Comparison of ENCODE assay signal across 25 mouse cellular contexts in genomic region chr10:7060326-7060725, GRCm38 (mm10). TPM values are rescaled to one million over a fixed set of nuclear protein-coding genes. Genes with fewer than 3 reads are reported as not detected.
DNase-seq lines count a peak whose midpoint lies in the region; ATAC-seq lines count a peak whose summit lies in the region.
"Had no signal": no experiment of that assay in that cellular context is flagged by ENCODE, and none has a peak within 500 bp of the region (broad histone marks: within the 10 kb centered on the region; RNA-seq: fewer than 3 reads in every experiment).

No protein-coding gene starts in this region.

- H3K9me3 ChIP-seq in kidney, embryonic 16.5 days (ENCODE audit: low read length) = no peaks in the 10 kb centered on the region
- H3K9me3 ChIP-seq in kidney, embryonic 15.5 days (replicated peaks) = no peaks in the 10 kb centered on the region
- H3K9me3 ChIP-seq: embryonic facial prominence, embryonic 13.5 days; embryonic facial prominence, embryonic 15.5 days; forebrain, embryonic 10.5 days; forebrain, embryonic 12.5 days; G1E had no signal

- ATAC-seq in kidney, embryonic 16.5 days (ENCODE audit: low FRiP score, low TSS enrichment) = peak; percentile 73; the same call in 1 of the 2 replicates
- ATAC-seq in kidney, embryonic 15.5 days (replicated peaks; ENCODE audit: low FRiP score) = no peak
- no peak for ATAC-seq in megakaryocyte progenitor cell, adult 5-6 weeks (replicated peaks; ENCODE audit: poor library complexity)
- ATAC-seq: activated CD4-positive, CD25-positive, alpha-beta regulatory T cell, adult 4 months; forebrain, embryonic 14.5 days; forebrain, embryonic 16.5 days had no signal

- no peaks in the 10 kb centered on the region for H3K36me3 ChIP-seq in kidney, embryonic 16.5 days (ENCODE audit: insufficient read depth, low read length)
- no peaks in the 10 kb centered on the region for H3K36me3 ChIP-seq in kidney, embryonic 15.5 days
- H3K36me3 ChIP-seq: embryonic facial prominence, embryonic 13.5 days; embryonic facial prominence, embryonic 15.5 days; forebrain, embryonic 10.5 days; forebrain, embryonic 12.5 days; G1E had no signal

- no peak overlapping the region for H3K27ac ChIP-seq in kidney, embryonic 16.5 days (ENCODE audit: low read length)
- no peak overlapping the region for H3K27ac ChIP-seq in kidney, embryonic 15.5 days
- H3K27ac ChIP-seq: embryonic facial prominence, embryonic 13.5 days; embryonic facial prominence, embryonic 15.5 days; forebrain, embryonic 10.5 days; forebrain, embryonic 12.5 days had no signal

- H3K9ac ChIP-seq in kidney, embryonic 16.5 days (replicated peaks; ENCODE audit: low read length) = no peak overlapping the region
- H3K9ac ChIP-seq in kidney, embryonic 15.5 days = no peak overlapping the region
- H3K9ac ChIP-seq: embryonic facial prominence, embryonic 13.5 days; embryonic facial prominence, embryonic 15.5 days; forebrain, embryonic 12.5 days had no signal

- peaks cover 4% of the 10 kb centered on the region; the same call in 1 of the 2 replicates for H3K4me1 ChIP-seq in kidney, embryonic 16.5 days (ENCODE audit: insufficient read depth, low read length)
- 0 out of 2 replicates have a peak, but pooled peaks cover 2% of the 10 kb centered on the region for H3K4me1 ChIP-seq in kidney, embryonic 15.5 days
- H3K4me1 ChIP-seq: embryonic facial prominence, embryonic 13.5 days; embryonic facial prominence, embryonic 15.5 days; forebrain, embryonic 10.5 days; forebrain, embryonic 12.5 days had no signal

- H3K27me3 ChIP-seq in kidney, embryonic 16.5 days (ENCODE audit: insufficient read depth, low read length) = no peaks in the 10 kb centered on the region
- no peaks in the 10 kb centered on the region for H3K27me3 ChIP-seq in kidney, embryonic 15.5 days
- H3K27me3 ChIP-seq: embryonic facial prominence, embryonic 13.5 days; embryonic facial prominence, embryonic 15.5 days; forebrain, embryonic 12.5 days had no signal

- DNase-seq in A20 (ENCODE audit: low read depth, low spot score) = peak; percentile 36
- peak; percentile 39 for DNase-seq in Muller cell, postnatal 12 days (ENCODE audit: inconsistent ontology term)
- no peak for DNase-seq in spleen, postnatal 10 days (ENCODE audit: low spot score in 2 of 2)
- DNase-seq: adrenal gland, adult 8-10 months; adrenal gland, postnatal 14 days; adrenal gland, postnatal 36 days; cerebellum, adult 11-12 months; cerebellum, adult 2 months; cerebellum, adult 9-10 months; cerebellum, postnatal 10 days; cerebellum, postnatal 36 days; embryo, embryonic 11 days had no signal

- no peak overlapping the region for H3K4me2 ChIP-seq in kidney, embryonic 16.5 days (replicated peaks; ENCODE audit: low read depth, low read length)
- no peak overlapping the region for H3K4me2 ChIP-seq in kidney, embryonic 15.5 days
- H3K4me2 ChIP-seq: embryonic facial prominence, embryonic 13.5 days; embryonic facial prominence, embryonic 15.5 days; forebrain, embryonic 12.5 days had no signal

- H3K4me3 ChIP-seq in kidney, embryonic 16.5 days (ENCODE audit: low read length) = no peak overlapping the region
- no peak overlapping the region for H3K4me3 ChIP-seq in kidney, embryonic 15.5 days (replicated peaks)
- H3K4me3 ChIP-seq: embryonic facial prominence, embryonic 13.5 days; embryonic facial prominence, embryonic 15.5 days; erythroblast, embryonic 14.5 days; forebrain, embryonic 10.5 days; forebrain, embryonic 12.5 days had no signal

- 29% methylated on average over 5 of the region's 5 CpGs for WGBS in kidney, embryonic 16.5 days
- WGBS in kidney, embryonic 15.5 days = 37% methylated on average over 5 of the region's 5 CpGs

RNA-seq across cellular contexts. Expression of gene Ipcef1, which starts 8.0 kb away (rescaled TPM):
- 1.9 and 2.2 TPM in 2 replicates for polyA plus RNA-seq in kidney, embryonic 16.5 days (2015; fragmentation: Nextera tagmentation; extraction: Ambion mirVana)
- polyA plus RNA-seq in kidney, embryonic 15.5 days (2015; fragmentation: Nextera tagmentation; extraction: Ambion mirVana) = 1.9 and 2.9 TPM in 2 replicates
- 3.6 and 7.5 TPM in 2 replicates for total RNA-seq in megakaryocyte progenitor cell, adult 5-6 weeks (2015)
- total RNA-seq in megakaryocyte progenitor cell, adult 5-6 weeks (2017) = 3.6 and 6.1 TPM in 2 replicates
- polyA plus RNA-seq: C2C12, G1E had no signal

Comparison
In these comparisons a context has a peak if more than half of its experiments do, and no peak if none do; other contexts are left out.
1. DNase-seq: peak in A20 (single experiment) and Muller cell, postnatal 12 days (single experiment); none in spleen, postnatal 10 days (0 of 2).